Mouse (Mus musculus) lung, postnatal 0 days (tissue): ENCODE results near the gene Sobp.

Experiments used
- CTCF ChIP-seq: IDR thresholded peaks from 2 replicates; pipeline ENCODE4 v1.5.1; 2016; ENCODE audit warnings: antibody characterized with exemption, mild to moderate bottlenecking
- EP300 ChIP-seq: IDR thresholded peaks from 2 replicates; pipeline ENCODE4 v1.6.1; 2016; ENCODE audit warnings: antibody characterized with exemption, mild to moderate bottlenecking, control low read depth

- no peak for TF ChIP-seq CTCF
- TF ChIP-seq EP300: no peak
Observed at GRCm38 (mm10) chr10:43041794-43042193, 132.5 kb downstream of the Sobp start.
